Mouse (Mus musculus): ENCODE measurements at regions not wholly inside any gene's neighbourhood (a gene's known extent, or its start where the extent isn't known, plus 50 kb on each side); places are given as distances from the start of the nearest gene placed in this dataset.

GRCm38 (mm10) chr1:73381578-73381977, 365.9 kb upstream of the Tnp1 start:
- TF ChIP-seq CTCF (conservative IDR thresholded peaks at IDR 0.05; ENCODE audit: insufficient read depth, insufficient read length, low read depth, low read length) (no peak), POLR2A (IDR thresholded peaks at IDR 0.05; ENCODE audit: low read depth, low read length) (no peak)
